Mouse (Mus musculus) frontal cortex, adult 2 months (tissue): ENCODE results near the gene Brca1. TPM values are rescaled to one million over a fixed set of nuclear protein-coding genes. Genes with fewer than 3 reads are reported as not detected.
A peak's percentile ranks its signal among the peaks of the same experiment; 100 is the strongest.
"Not testable (repeated sequence)": the region's sequence is repeated elsewhere in the genome, so short reads cannot be mapped to it uniquely, and the experiment has no call there.

Source experiments
- DNase-seq, 2 experiments: peaks; one replicate each; pipeline ENCODE4 v3.0.0; 2022; ENCODE audit warnings: low spot score in 1 of 2; ENCODE audit errors: extremely low spot score in 1 of 2
- polyA plus RNA-seq: library from polyadenylated mRNA; depleted of rRNA; stranded (reverse); fragments of >200 nt; gene quantifications from 2 replicates; pipeline ENCODE4 v1.2.3, GENCODE M21; 2012; rRNA removed

Gene Brca1
- polyA plus RNA-seq: 0.99 and 1.0 TPM in 2 replicates

- DNase-seq: peak; percentile 90 to 93
These were observed at the start of gene Brca1, which contains the start of gene Nbr1 for GRCm38 (mm10) chr11:101551751-101552475. Gene Brca1, minus strand, starts transcription at chr11:101551955. Gene Nbr1, plus strand, starts transcription at chr11:101552149.

- DNase-seq: no peak
These were observed 47.4 kb upstream of the Brca1 start, which contains the start of gene Gm11634 for GRCm38 (mm10) chr11:101599156-101599555. Gene Gm11634, minus strand, starts transcription at chr11:101599256.

- no peak for DNase-seq
These were observed 38.4 kb upstream of the Brca1 start for GRCm38 (mm10) chr11:101589989-101590624.

GRCm38 (mm10) chr11:101589444-101589843 is 37.7 kb upstream of the Brca1 start:
- DNase-seq: peak in 1 of 2 experiments; percentile 72

- DNase-seq: no peak
These were observed 37.1 kb upstream of the Brca1 start for GRCm38 (mm10) chr11:101588868-101589267.

GRCm38 (mm10) chr11:101587676-101588075 is 35.9 kb upstream of the Brca1 start:
- peak; percentile 59 to 78 for DNase-seq

GRCm38 (mm10) chr11:101585805-101586204 is 34.0 kb upstream of the Brca1 start:
- no peak for DNase-seq

- DNase-seq: not testable (repeated sequence)
These were observed 33.3 kb upstream of the Brca1 start for GRCm38 (mm10) chr11:101585031-101585430.

GRCm38 (mm10) chr11:101583205-101583604 is 31.4 kb upstream of the Brca1 start:
- no peak for DNase-seq

GRCm38 (mm10) chr11:101582054-101583035 is 30.6 kb upstream of the Brca1 start, which contains the start of gene Tmem106a:
Gene Tmem106a, plus strand, starts transcription at chr11:101582242.
- DNase-seq: peak in 1 of 2 experiments; percentile 16

- no peak for DNase-seq
These were observed 29.5 kb upstream of the Brca1 start for GRCm38 (mm10) chr11:101581081-101581764.

GRCm38 (mm10) chr11:101576116-101576515 is 24.4 kb upstream of the Brca1 start:
- no peak for DNase-seq

GRCm38 (mm10) chr11:101568421-101568820 is 16.7 kb upstream of the Brca1 start:
- DNase-seq: no peak

- DNase-seq: peak; percentile 29 to 70
These were observed 10.6 kb upstream of the Brca1 start for GRCm38 (mm10) chr11:101562391-101562790.

GRCm38 (mm10) chr11:101556954-101557353 is 5.2 kb upstream of the Brca1 start:
- DNase-seq: no peak

- no peak for DNase-seq
These were observed 4.8 kb upstream of the Brca1 start for GRCm38 (mm10) chr11:101556541-101556940.

GRCm38 (mm10) chr11:101553354-101553930 is 1.7 kb upstream of the Brca1 start:
- DNase-seq: no peak

- DNase-seq: peak; percentile 100
These were observed 933 bp upstream of the Brca1 start for GRCm38 (mm10) chr11:101552476-101553300.

GRCm38 (mm10) chr11:101548526-101548925 is 3.2 kb downstream of the Brca1 start:
- no peak for DNase-seq
